8 mouse cellular contexts compared by ENCODE assay signal in the genomic region with DNA sequence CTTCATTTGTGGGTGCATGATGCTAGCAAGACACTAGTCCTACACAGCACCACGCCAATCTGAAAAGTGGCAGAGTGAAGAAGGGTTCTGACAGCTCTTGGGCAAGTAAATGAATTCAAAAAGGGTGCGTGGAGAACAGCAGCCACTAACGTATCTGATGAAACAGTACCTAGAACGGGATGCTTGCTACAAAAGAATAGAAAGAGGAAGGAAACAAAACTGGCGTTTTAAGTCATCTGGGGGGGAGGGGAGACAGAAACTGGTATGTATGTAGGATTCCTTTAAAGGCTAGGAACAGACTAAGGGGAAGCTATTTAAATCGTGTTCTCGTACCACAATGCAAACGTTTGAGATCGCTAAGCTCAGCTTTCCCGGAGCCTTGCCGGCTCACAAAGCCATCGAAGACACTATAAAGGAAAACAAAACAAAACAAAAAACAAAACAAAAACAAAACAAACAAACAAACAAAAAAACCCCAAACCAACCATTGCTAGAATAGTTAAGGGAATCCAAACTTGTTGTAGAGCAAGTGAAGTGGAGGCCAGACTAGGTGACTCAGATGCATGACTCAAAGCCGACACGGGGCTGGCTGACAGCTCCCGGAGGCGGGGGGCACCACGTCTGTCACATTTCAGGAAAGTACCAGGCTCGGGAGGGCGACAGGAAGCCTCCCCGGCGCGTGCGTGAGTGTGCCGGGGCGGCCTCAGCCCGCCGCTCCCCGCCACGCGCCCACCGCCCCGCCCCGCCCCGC.
DNase-seq lines count a peak whose midpoint lies in the region; ATAC-seq and TF ChIP-seq lines count a peak whose summit lies in the region.

No protein-coding gene starts in this region.

- no peak for TF ChIP-seq POLR2A in heart, adult 2 months (IDR thresholded peaks at IDR 0.05; ENCODE audit: insufficient read depth, low read depth, low read length)
- no peak for TF ChIP-seq POLR2A in CH12.LX (IDR thresholded peaks at IDR 0.05; ENCODE audit: low read depth, low read length)

- dilution Hi-C loops in CH12.LX (cut with MboI; ENCODE audit: extremely low pct_ligation_motif_present, extremely low pct_unique_long_range_greater_than_20kb, low sequenced_read_pairs), result no loop called here

- H3K4me1 ChIP-seq in heart, adult 2 months (ENCODE audit: control insufficient read depth, insufficient read depth, low read length), result peaks cover 1% of the 10 kb centered on the region
- peaks cover 12 to 37% of the 10 kb centered on the region in 2 experiments for H3K4me1 ChIP-seq in CH12.LX (ENCODE audit: control insufficient read depth in 1 of 2, insufficient read depth in 2 of 2)
- H3K4me1 ChIP-seq in limb, embryonic 12.5 days (replicated peaks), result peaks cover 21% of the 10 kb centered on the region
- peaks cover 21% of the 10 kb centered on the region for H3K4me1 ChIP-seq in midbrain, embryonic 14.5 days (ENCODE audit: control insufficient read depth, insufficient read depth, low read length)

- no peaks in the 10 kb centered on the region for H3K27me3 ChIP-seq in heart, adult 2 months (ENCODE audit: control insufficient read depth, insufficient read depth, low read length)
- H3K27me3 ChIP-seq in CH12.LX (replicated peaks), result no peaks in the 10 kb centered on the region
- H3K27me3 ChIP-seq in limb, embryonic 12.5 days, result peaks cover 8% of the 10 kb centered on the region
- no peaks in the 10 kb centered on the region for H3K27me3 ChIP-seq in midbrain, embryonic 14.5 days (ENCODE audit: control insufficient read depth, insufficient read depth, low read length)

- H3K79me2 ChIP-seq in heart, adult 2 months (replicated peaks; ENCODE audit: control insufficient read depth, insufficient read depth, low read length), result 0 out of 2 replicates have a peak, but pooled peaks cover 1% of the 10 kb centered on the region
- H3K79me2 ChIP-seq in CH12.LX (replicated peaks; ENCODE audit: control insufficient read depth, extremely low read depth, insufficient read depth, poor library complexity, severe bottlenecking), result peaks cover 26% of the 10 kb centered on the region

- H3K4me2 ChIP-seq in CH12.LX (ENCODE audit: insufficient read depth, low read depth, poor library complexity, severe bottlenecking), result peak overlapping the region; percentile 46; the same call in 1 of the 2 replicates
- peak overlapping the region; percentile 95 for H3K4me2 ChIP-seq in limb, embryonic 12.5 days
- peak overlapping the region; percentile 79 for H3K4me2 ChIP-seq in midbrain, embryonic 14.5 days (ENCODE audit: low read length)

- no peak for TF ChIP-seq CTCF in heart, adult 2 months (IDR thresholded peaks at IDR 0.05)
- no peak for TF ChIP-seq CTCF in CH12.LX (conservative IDR thresholded peaks at IDR 0.05 in 1 of 2, IDR thresholded peaks at IDR 0.05 in 1 of 2; ENCODE audit: low read depth in 2 of 2, low read length in 2 of 2)

- H3K9me3 ChIP-seq in CH12.LX (replicated peaks; ENCODE audit: low read length), result no peaks in the 10 kb centered on the region
- no peaks in the 10 kb centered on the region for H3K9me3 ChIP-seq in limb, embryonic 12.5 days
- H3K9me3 ChIP-seq in midbrain, embryonic 14.5 days (ENCODE audit: control insufficient read depth, low read length), result no peaks in the 10 kb centered on the region

- in situ Hi-C loops in CH12.LX (cut with MboI; ENCODE audit: low pct_ligation_motif_present, low pct_unique_long_range_greater_than_20kb, low sequenced_read_pairs), result no loop called here

- WGBS in heart, adult 2 months, result 2% methylated on average over 34 of the region's 34 CpGs
- 3% methylated on average over 34 of the region's 34 CpGs for WGBS in limb, embryonic 12.5 days
- under 1% methylated on average over 34 of the region's 34 CpGs for WGBS in midbrain, embryonic 14.5 days

- peak overlapping the region; percentile 89 for H3K27ac ChIP-seq in heart, adult 2 months
- H3K27ac ChIP-seq in CH12.LX (ENCODE audit: insufficient read depth, low read depth), result peak overlapping the region; percentile 85
- peak overlapping the region; percentile 69; the same call in 1 of the 2 replicates for H3K27ac ChIP-seq in limb, embryonic 12.5 days
- H3K27ac ChIP-seq in midbrain, embryonic 14.5 days (replicated peaks; ENCODE audit: low read depth, low read length), result peak overlapping the region; percentile 97

- intact Hi-C loops in heart, adult 2 months (cut with DNase I), result loop anchor here (5.0 kb wide), 1 partner anchor 321 kb away; a partner anchor contains a TSS
- intact Hi-C loops in heart, postnatal 14 days (cut with DNase I), result loop anchor here (2.0 kb wide), 1 partner anchor 116 kb away; no protein-coding TSS in a partner anchor

- DNase-seq in heart, adult 2 months, result no peak
- no peak for DNase-seq in heart, postnatal 14 days
- DNase-seq in CH12.LX (ENCODE audit: extremely low read depth), result peak; percentile 88
- peak; percentile 15 for DNase-seq in cerebellum, adult 11-12 months
- DNase-seq in heart, adult 8-10 months (ENCODE audit: low spot score), result peak; percentile 24
- DNase-seq in midbrain, embryonic 14.5 days, result no peak
- DNase-seq in ovary, postnatal 10 days (ENCODE audit: low spot score), result no peak

- no peak; the same call in 1 of the 2 replicates for ATAC-seq in limb, embryonic 12.5 days (ENCODE audit: insufficient number of reproducible peaks, insufficient read depth, low FRiP score, low TSS enrichment, low read depth)
- no peak for ATAC-seq in midbrain, embryonic 14.5 days (ENCODE audit: low FRiP score, low TSS enrichment)

- TF ChIP-seq EP300 in heart, adult 2 months (IDR thresholded peaks at IDR 0.05; ENCODE audit: insufficient read depth, low read depth, low read length), result no peak
- peak; percentile 44; the same call in 1 of the 2 replicates for TF ChIP-seq EP300 in CH12.LX (IDR thresholded peaks at IDR 0.05; ENCODE audit: low read length)

- peak overlapping the region; percentile 81 for H3K9ac ChIP-seq in heart, adult 2 months (ENCODE audit: low read depth, low read length)
- H3K9ac ChIP-seq in CH12.LX (ENCODE audit: insufficient read depth, low read depth), result peak overlapping the region; percentile 95
- H3K9ac ChIP-seq in limb, embryonic 12.5 days (replicated peaks), result peak overlapping the region; percentile 60
- H3K9ac ChIP-seq in midbrain, embryonic 14.5 days (replicated peaks; ENCODE audit: low read length), result peak overlapping the region; percentile 64

- no peaks in the 10 kb centered on the region for H3K36me3 ChIP-seq in heart, adult 2 months (ENCODE audit: control insufficient read depth, insufficient read depth, low read length)
- H3K36me3 ChIP-seq in CH12.LX (replicated peaks in 1 of 2; ENCODE audit: control insufficient read depth in 1 of 2, insufficient read depth in 1 of 2, low read length in 1 of 2), result no peaks in the 10 kb centered on the region
- no peaks in the 10 kb centered on the region for H3K36me3 ChIP-seq in limb, embryonic 12.5 days
- H3K36me3 ChIP-seq in midbrain, embryonic 14.5 days (ENCODE audit: control insufficient read depth, insufficient read depth, low read length), result no peaks in the 10 kb centered on the region

- no peak; the same call in 1 of the 2 replicates for TF ChIP-seq RAD21 in CH12.LX (IDR thresholded peaks at IDR 0.05; ENCODE audit: low read depth, low read length)

- peak overlapping the region; percentile 84 for H3K4me3 ChIP-seq in heart, adult 2 months
- peak overlapping the region; percentile 57 to 93 (median 86) for H3K4me3 ChIP-seq in CH12.LX (replicated peaks in 1 of 3; ENCODE audit: low read depth in 2 of 3, low read length in 2 of 3, poor library complexity in 1 of 3)
- H3K4me3 ChIP-seq in limb, embryonic 12.5 days (replicated peaks), result peak overlapping the region; percentile 92
- peak overlapping the region; percentile 79 for H3K4me3 ChIP-seq in midbrain, embryonic 14.5 days (replicated peaks; ENCODE audit: low read depth, low read length)

TF ChIP-seq in CH12.LX, 34 proteins besides CTCF, POLR2A, EP300 and RAD21:
- TF ChIP-seq CHD2 (IDR thresholded peaks at IDR 0.05; ENCODE audit: low read length) (peak; percentile 66; the same call in 1 of the 2 replicates), UBTF (IDR thresholded peaks at IDR 0.05; ENCODE audit: low read depth, low read length) (0 out of 2 replicates have a peak, but pooled peaks have one; percentile 22), USF1 (IDR thresholded peaks at IDR 0.05; ENCODE audit: low read depth, low read length) (no peak), ETS1 (conservative IDR thresholded peaks at IDR 0.05; ENCODE audit: low read depth, low read length) (peak; percentile 18; the same call in 1 of the 2 replicates), JUN (IDR thresholded peaks at IDR 0.05; ENCODE audit: insufficient read depth, low read depth, low read length) (no peak), CHD1 (IDR thresholded peaks at IDR 0.05; ENCODE audit: low read depth, low read length) (peak; percentile 82), IRF4 (IDR thresholded peaks at IDR 0.05; ENCODE audit: low read depth, low read length) (no peak), TBP (conservative IDR thresholded peaks at IDR 0.05; ENCODE audit: low read depth, low read length) (peak; percentile 85), MAZ (IDR thresholded peaks at IDR 0.05; ENCODE audit: low read depth, low read length) (peak; percentile 15; the same call in 1 of the 2 replicates), MYC (IDR thresholded peaks at IDR 0.05; ENCODE audit: low read depth, low read length) (0 out of 2 replicates have a peak, but pooled peaks have one; percentile 9), TCF12 (IDR thresholded peaks at IDR 0.05; ENCODE audit: low read depth, low read length) (0 out of 2 replicates have a peak, but pooled peaks have one; percentile 7), MXI1 (IDR thresholded peaks at IDR 0.05; ENCODE audit: low read depth, low read length) (no peak)

Comparison
In these comparisons a context has a peak if more than half of its experiments do, and no peak if none do; other contexts are left out.
1. DNase-seq: peak in CH12.LX (single experiment), cerebellum, adult 11-12 months (single experiment) and heart, adult 8-10 months (single experiment); none in heart, adult 2 months (0 of 2), heart, postnatal 14 days (0 of 2), midbrain, embryonic 14.5 days (single experiment) and ovary, postnatal 10 days (single experiment).
2. Peak in every context shown above with its lines, with median percentiles within 50 percentile points of each other: H3K27ac ChIP-seq, H3K4me3 ChIP-seq, H3K9ac ChIP-seq and H3K4me2 ChIP-seq.